Mouse (Mus musculus) bone marrow, adult 2 months (tissue): ENCODE data around the gene Apoa1. TPM values are rescaled to one million over a fixed set of nuclear protein-coding genes. Genes with fewer than 3 reads are reported as not detected.

Source experiments
- H3K27ac ChIP-seq: fragments of 200-500 bp; 2 replicates; pipeline ENCODE4 v1.5.1; 2012; ENCODE audit warnings: low read depth, mild to moderate bottlenecking, control low read depth, inconsistent platforms, low read length; ENCODE audit not compliant: control insufficient read depth, poor library complexity, insufficient read depth
- H3K4me1 ChIP-seq: fragments of 200-500 bp; 2 replicates; pipeline ENCODE4 v1.6.1; 2011; ENCODE audit warnings: low read length; ENCODE audit not compliant: control insufficient read depth, insufficient read depth
- H3K4me3 ChIP-seq: fragments of 200-500 bp; replicated peaks from 2 replicates; pipeline ENCODE3; 2011; ENCODE audit warnings: mild to moderate bottlenecking, low read depth, low read length, control low read depth; ENCODE audit not compliant: control insufficient read depth
- CTCF ChIP-seq: fragments of 200-500 bp; IDR thresholded peaks from 2 replicates; pipeline ENCODE4 v1.5.1; 2011; ENCODE audit warnings: low read length, control low read depth; ENCODE audit not compliant: control insufficient read depth, insufficient read depth
- POLR2A ChIP-seq: fragments of 200-500 bp; IDR thresholded peaks from 2 replicates; pipeline ENCODE4 v1.6.1; 2011; ENCODE audit warnings: low read depth, mild to moderate bottlenecking, control low read depth, low read length, borderline replicate concordance; ENCODE audit not compliant: control insufficient read depth
- WGBS: fragments of 180-500 bp; shearing (Covaris S2); methylation state at CpG from one replicate; pipeline ENCODE4 v1.1.7; 2018; 5-methylcytosine and 5-hydroxymethylcytosine counted together
- polyA plus RNA-seq: library from polyadenylated mRNA; stranded (reverse); fragments of >200 nt; gene quantifications from 2 replicates; pipeline ENCODE4 v1.2.4, GENCODE M21; 2011; ENCODE audit warnings: low replicate concordance; ENCODE audit not compliant: missing spikeins, insufficient read depth, insufficient read length

Apoa1 gene
- polyA plus RNA-seq, 1 experiment, result 44.4 TPM

DNA sequence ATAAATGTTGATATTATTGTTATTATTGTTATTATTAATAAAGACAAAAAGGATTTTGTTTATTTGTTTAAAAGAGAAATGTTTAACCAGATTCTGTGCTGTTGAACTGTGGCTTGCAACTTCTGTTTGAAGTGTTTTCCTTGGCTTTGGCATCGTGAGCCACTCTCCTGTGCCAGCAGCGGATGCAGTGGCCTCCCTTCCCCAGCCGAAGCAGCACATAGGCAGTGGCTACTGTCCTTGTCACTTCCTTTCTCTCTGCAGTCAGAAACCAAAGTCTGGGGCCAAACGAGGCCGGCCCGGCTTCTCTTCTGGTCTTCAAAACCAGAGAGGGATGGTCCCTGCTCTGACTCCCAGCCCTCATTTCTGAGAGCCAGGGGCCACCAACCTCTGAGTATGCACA lies 5.3 kb upstream of the Apoa1 start:
- WGBS, result 83% methylated on average over 6 of the region's 6 CpGs

GRCm38 (mm10) chr9:46224101-46224500 lies 4.3 kb upstream of the Apoa1 start:
- Histone ChIP-seq H3K4me3 (no peak overlapping the region), H3K4me1 (no peaks in the 10 kb centered on the region), H3K27ac (no peak overlapping the region)
- 81% methylated on average over 3 of the region's 3 CpGs for WGBS
- TF ChIP-seq CTCF, result no peak
- TF ChIP-seq POLR2A, result no peak

More for the DNA sequence above, 5.3 kb upstream of the Apoa1 start:
- no peak overlapping the region for H3K27ac ChIP-seq
- no peak for TF ChIP-seq CTCF
- no peak for TF ChIP-seq POLR2A
- no peaks in the 10 kb centered on the region for H3K4me1 ChIP-seq
- no peak overlapping the region for H3K4me3 ChIP-seq

GRCm38 (mm10) chr9:46224945-46225660 lies 3.3 kb upstream of the Apoa1 start:
- no peak for TF ChIP-seq POLR2A
- Histone ChIP-seq H3K4me1 (no peaks in the 10 kb centered on the region; the same call in 1 of the 2 replicates), H3K27ac (no peak overlapping the region), H3K4me3 (no peak overlapping the region)
- 59% methylated on average over 5 of the region's 5 CpGs for WGBS

DNA sequence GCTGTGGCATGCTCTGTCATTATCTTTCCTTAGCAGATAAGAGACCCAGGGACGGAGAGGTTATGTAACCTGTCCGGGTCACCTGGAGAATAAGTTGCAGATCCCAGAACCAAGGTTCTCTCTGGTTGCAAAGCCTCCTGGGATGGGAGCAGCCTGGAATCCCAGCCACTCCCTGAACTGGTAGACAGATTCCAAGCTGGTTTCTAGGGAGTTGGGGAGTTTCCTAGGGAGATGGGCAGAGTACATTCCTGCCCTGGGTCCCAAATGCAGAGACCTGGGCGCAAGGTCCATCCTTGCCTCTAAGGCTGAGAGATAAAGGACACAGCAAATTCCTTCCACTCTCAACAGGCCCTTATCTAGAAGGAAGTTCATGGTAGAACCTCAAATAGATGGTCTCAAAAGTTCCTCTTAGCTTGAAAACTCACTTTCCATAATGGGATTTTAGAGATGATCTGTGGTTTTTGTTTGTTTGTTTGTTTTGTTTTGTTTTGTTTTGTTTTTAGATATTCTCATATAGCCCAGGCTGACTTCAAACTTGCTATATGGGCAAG lies 1.2 kb upstream of the Apoa1 start:
- H3K4me1 ChIP-seq, result no peaks in the 10 kb centered on the region; the same call in 1 of the 2 replicates
- H3K4me3 ChIP-seq, result no peak overlapping the region
- WGBS, result 66% methylated on average over 3 of the region's 3 CpGs
- TF ChIP-seq CTCF, result no peak
- TF ChIP-seq POLR2A, result no peak
- H3K27ac ChIP-seq, result no peak overlapping the region

- Histone ChIP-seq H3K4me3 (no peak overlapping the region), H3K4me1 (no peaks in the 10 kb centered on the region; the same call in 1 of the 2 replicates), H3K27ac (no peak overlapping the region)
- 19% methylated on average over 37 of the region's 37 CpGs for WGBS
- TF ChIP-seq POLR2A (no peak), CTCF (peak; percentile 58)
Observed at GRCm38 (mm10) chr9:46229573-46230449, 1.4 kb downstream of the Apoa1 start.

- Histone ChIP-seq H3K27ac (no peak overlapping the region), H3K4me3 (no peak overlapping the region), H3K4me1 (no peaks in the 10 kb centered on the region; the same call in 1 of the 2 replicates)
- TF ChIP-seq POLR2A (no peak), CTCF (no peak)
- WGBS, result 43% methylated on average over 13 of the region's 13 CpGs
Observed at GRCm38 (mm10) chr9:46230450-46230975, 2.1 kb downstream of the Apoa1 start.

DNA sequence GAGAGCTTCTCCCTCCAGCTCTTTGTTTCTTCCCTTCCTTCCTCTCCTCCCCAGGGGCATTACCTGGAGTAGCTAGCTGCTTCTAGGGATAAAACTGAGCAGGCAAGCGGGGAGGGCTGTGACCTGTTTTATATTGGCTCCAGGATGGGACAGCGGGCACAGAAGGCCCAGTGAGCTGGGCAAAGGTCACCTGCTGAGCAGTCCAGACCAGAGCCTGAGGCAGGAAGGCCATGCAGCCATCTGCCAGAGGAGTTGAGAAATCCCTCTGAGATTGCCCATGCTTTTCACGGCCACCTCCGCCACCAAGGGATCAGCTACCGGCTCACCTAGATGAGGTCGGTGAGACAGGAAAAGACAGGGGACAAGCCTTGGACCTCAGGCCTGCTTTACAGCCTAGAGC lies 6.8 kb downstream of the Apoa1 start:
- Histone ChIP-seq H3K4me1 (no peaks in the 10 kb centered on the region), H3K27ac (no peak overlapping the region), H3K4me3 (no peak overlapping the region)
- TF ChIP-seq POLR2A (no peak), CTCF (no peak)
- 72% methylated on average over 6 of the region's 6 CpGs for WGBS

DNA sequence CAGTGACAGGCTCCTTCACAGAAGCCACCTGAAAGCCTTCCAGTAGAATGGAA lies 7.0 kb downstream of the Apoa1 start, which contains the start of gene Apoc3:
Gene Apoc3 (minus strand): TSS at position 41 of the 53 bp plus-strand sequence.
- Histone ChIP-seq H3K27ac (no peak within 1 kb of the TSS), H3K4me1 (no peaks in the 10 kb centered on the region), H3K4me3 (no peak within 1 kb of the TSS)
- TF ChIP-seq CTCF (no peak), POLR2A (no peak)
